13 mouse cellular contexts compared by ENCODE assay signal in the genomic region with DNA sequence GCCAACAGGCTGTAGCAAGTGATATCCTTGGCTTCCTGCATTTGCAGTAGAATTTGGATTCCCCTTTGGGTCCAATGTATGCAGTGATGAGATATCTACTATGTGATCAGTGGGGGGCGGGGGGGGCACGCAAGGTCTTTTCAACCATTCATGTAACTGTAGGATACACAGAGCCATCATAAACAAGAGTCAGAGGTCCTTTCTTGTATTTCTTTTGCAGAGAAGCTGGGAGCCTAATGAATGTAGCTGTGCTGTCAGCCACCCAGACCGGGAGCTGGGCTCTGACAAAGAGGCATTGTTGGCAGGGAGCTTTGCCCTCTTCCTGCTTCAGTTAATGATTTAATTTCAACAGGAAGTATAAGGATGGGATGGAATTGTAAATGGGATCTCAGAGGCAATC. TPM values are rescaled to one million over a fixed set of nuclear protein-coding genes. Genes with fewer than 3 reads are reported as not detected.
A peak's percentile ranks its signal among the peaks of the same experiment; 100 is the strongest.
DNase-seq lines count a peak whose midpoint lies in the region; ATAC-seq lines count a peak whose summit lies in the region.
"Had no signal": no experiment of that assay in that cellular context is flagged by ENCODE, and none has a peak within 500 bp of the region (broad histone marks: within the 10 kb centered on the region; RNA-seq: fewer than 3 reads in every experiment).

No protein-coding gene starts in this region.

- 31% methylated on average over 3 of the region's 3 CpGs for WGBS in embryonic facial prominence, embryonic 14.5 days
- WGBS in intestine, embryonic 16.5 days = 52% methylated on average over 3 of the region's 3 CpGs
- 22% methylated on average over 3 of the region's 3 CpGs for WGBS in neural tube, embryonic 12.5 days

- no peak overlapping the region for H3K4me2 ChIP-seq in embryonic facial prominence, embryonic 14.5 days (ENCODE audit: low read depth, low read length)
- no peak overlapping the region for H3K4me2 ChIP-seq in intestine, embryonic 16.5 days (ENCODE audit: low read depth, low read length)
- H3K4me2 ChIP-seq in neural tube, embryonic 12.5 days (replicated peaks) = no peak overlapping the region
- H3K4me2 ChIP-seq: limb, embryonic 15.5 days had no signal

- no peak overlapping the region for H3K27ac ChIP-seq in embryonic facial prominence, embryonic 14.5 days (replicated peaks; ENCODE audit: low read depth, low read length)
- peak overlapping the region; percentile 26 for H3K27ac ChIP-seq in intestine, embryonic 16.5 days (ENCODE audit: low read length)
- H3K27ac ChIP-seq in neural tube, embryonic 12.5 days = no peak overlapping the region
- H3K27ac ChIP-seq: limb, embryonic 15.5 days had no signal

- H3K4me1 ChIP-seq in embryonic facial prominence, embryonic 14.5 days (ENCODE audit: control insufficient read depth, insufficient read depth, low read length) = peaks cover 7% of the 10 kb centered on the region; the same call in 1 of the 2 replicates
- H3K4me1 ChIP-seq in intestine, embryonic 16.5 days (ENCODE audit: control insufficient read depth, insufficient read depth, low read length) = no peaks in the 10 kb centered on the region; the same call in 1 of the 2 replicates
- H3K4me1 ChIP-seq in neural tube, embryonic 12.5 days = peaks cover 25% of the 10 kb centered on the region

- ATAC-seq in embryonic facial prominence, embryonic 14.5 days (ENCODE audit: low read depth) = peak; percentile 36; the same call in 1 of the 2 replicates
- peak; percentile 73 for ATAC-seq in intestine, embryonic 16.5 days
- peak; percentile 8; the same call in 1 of the 2 replicates for ATAC-seq in neural tube, embryonic 12.5 days (ENCODE audit: low FRiP score, low read depth)
- ATAC-seq in erythroblast, adult 5-6 weeks (replicated peaks; ENCODE audit: low FRiP score, poor library complexity, severe bottlenecking) = no peak
- ATAC-seq: Patski had no signal

- peaks cover 4% of the 10 kb centered on the region; the same call in 1 of the 2 replicates for H3K36me3 ChIP-seq in embryonic facial prominence, embryonic 14.5 days (ENCODE audit: control insufficient read depth, insufficient read depth, low read length)
- no peaks in the 10 kb centered on the region for H3K36me3 ChIP-seq in intestine, embryonic 16.5 days (ENCODE audit: control insufficient read depth, insufficient read depth, low read length)
- H3K36me3 ChIP-seq in neural tube, embryonic 12.5 days = no peaks in the 10 kb centered on the region

- H3K4me3 ChIP-seq in embryonic facial prominence, embryonic 14.5 days (ENCODE audit: low read depth, low read length) = no peak overlapping the region
- H3K4me3 ChIP-seq in intestine, embryonic 16.5 days (ENCODE audit: low read length) = no peak overlapping the region
- no peak overlapping the region for H3K4me3 ChIP-seq in neural tube, embryonic 12.5 days
- H3K4me3 ChIP-seq: limb, embryonic 15.5 days had no signal

- DNase-seq in cerebellum, postnatal 10 days = peak; percentile 17 to 21
- no peak for DNase-seq in cerebellum, adult 8-10 months
- DNase-seq in embryonic facial prominence, embryonic 14.5 days (ENCODE audit: low spot score) = peak; percentile 43
- DNase-seq in natural killer cell, adult 2 months (ENCODE audit: low spot score in 2 of 2) = no peak
- no peak for DNase-seq in cerebellum, adult 18-20 months
- DNase-seq: gastrocnemius, postnatal 10 days; kidney, adult 18-20 months; thymus, postnatal 14 days had no signal

- H3K27me3 ChIP-seq in embryonic facial prominence, embryonic 14.5 days (replicated peaks; ENCODE audit: control insufficient read depth, insufficient read depth, low read length) = no peaks in the 10 kb centered on the region
- no peaks in the 10 kb centered on the region for H3K27me3 ChIP-seq in intestine, embryonic 16.5 days (replicated peaks; ENCODE audit: control insufficient read depth, insufficient read depth, low read length)
- H3K27me3 ChIP-seq in neural tube, embryonic 12.5 days (replicated peaks) = no peaks in the 10 kb centered on the region
- H3K27me3 ChIP-seq: limb, embryonic 15.5 days; Patski had no signal

- no peak overlapping the region for H3K9ac ChIP-seq in embryonic facial prominence, embryonic 14.5 days (ENCODE audit: low read depth, low read length)
- H3K9ac ChIP-seq in intestine, embryonic 16.5 days (ENCODE audit: low read depth, low read length) = no peak overlapping the region
- H3K9ac ChIP-seq in neural tube, embryonic 12.5 days = no peak overlapping the region
- H3K9ac ChIP-seq: limb, embryonic 15.5 days had no signal

- no peaks in the 10 kb centered on the region for H3K9me3 ChIP-seq in embryonic facial prominence, embryonic 14.5 days (ENCODE audit: control insufficient read depth, low read length)
- H3K9me3 ChIP-seq in intestine, embryonic 16.5 days (ENCODE audit: control insufficient read depth, low read length) = no peaks in the 10 kb centered on the region
- H3K9me3 ChIP-seq in neural tube, embryonic 12.5 days = no peaks in the 10 kb centered on the region
- H3K9me3 ChIP-seq: limb, embryonic 15.5 days had no signal

RNA-seq across cellular contexts. Expression of a gene that starts 52.7 kb away (rescaled TPM):
- 31.6 and 35.5 TPM in 2 replicates for polyA plus RNA-seq in embryonic facial prominence, embryonic 14.5 days (2014; fragmentation: Nextera tagmentation; extraction: Ambion mirVana)
- 8.2 and 10.4 TPM in 2 replicates for polyA plus RNA-seq in intestine, embryonic 16.5 days (2015; fragmentation: Nextera tagmentation; extraction: Ambion mirVana)
- polyA plus RNA-seq in neural tube, embryonic 12.5 days (2016; fragmentation: Nextera tagmentation; extraction: Ambion mirVana) = 51.5 and 52.7 TPM in 2 replicates
- total RNA-seq in erythroblast, adult 5-6 weeks (2015; ENCODE audit: low replicate concordance) = 17.3 and 19.2 TPM in 2 replicates
- total RNA-seq in erythroblast, adult 5-6 weeks (2017; ENCODE audit: low replicate concordance) = 17.1 and 19.1 TPM in 2 replicates

Comparison
In these comparisons a context has a peak if more than half of its experiments do, and no peak if none do; other contexts are left out.
1. DNase-seq: peak in cerebellum, postnatal 10 days (2 of 2) and embryonic facial prominence, embryonic 14.5 days (single experiment); none in cerebellum, adult 8-10 months (single experiment), natural killer cell, adult 2 months (0 of 2) and cerebellum, adult 18-20 months (0 of 2).